Mouse (Mus musculus) liver, adult 2 months (tissue): ENCODE measurements around the gene Pard3. TPM values are rescaled to one million over a fixed set of nuclear protein-coding genes. Genes with fewer than 3 reads are reported as not detected.

Source experiments
- DNase-seq: peaks from one replicate; pipeline ENCODE4 v3.0.0-alpha.2; 2011; ENCODE audit warnings: low read depth, low spot score; ENCODE audit errors: extremely low read depth
- H3K27ac ChIP-seq: fragments of 200-500 bp; replicated peaks from 2 replicates; pipeline ENCODE4 v1.5.1; 2012; ENCODE audit warnings: low read depth, mild to moderate bottlenecking, control low read depth, inconsistent platforms, low read length; ENCODE audit not compliant: insufficient read depth
- H3K27me3 ChIP-seq: fragments of 200-500 bp; 2 replicates; pipeline ENCODE4 v1.6.1; 2012; ENCODE audit warnings: mild to moderate bottlenecking, moderate library complexity, low read length, inconsistent platforms; ENCODE audit not compliant: control insufficient read depth, insufficient read depth
- H3K36me3 ChIP-seq: fragments of 200-500 bp; 2 replicates; pipeline ENCODE4 v1.6.1; 2012; ENCODE audit warnings: low read length, inconsistent platforms; ENCODE audit not compliant: control insufficient read depth, insufficient read depth
- H3K4me1 ChIP-seq: fragments of 200-500 bp; 2 replicates; pipeline ENCODE4 v1.6.1; 2011; ENCODE audit warnings: low read length; ENCODE audit not compliant: control insufficient read depth, insufficient read depth
- H3K4me3 ChIP-seq: fragments of 200-500 bp; 2 replicates; pipeline ENCODE4 v1.5.1; 2011; ENCODE audit warnings: low read depth, mild to moderate bottlenecking, control low read depth, low read length, moderate library complexity; ENCODE audit not compliant: insufficient read depth
- H3K79me2 ChIP-seq: fragments of 200-500 bp; 2 replicates; pipeline ENCODE4 v1.6.1; 2012; ENCODE audit warnings: inconsistent platforms, mild to moderate bottlenecking, low read length, moderate library complexity; ENCODE audit not compliant: control insufficient read depth, insufficient read depth
- H3K9ac ChIP-seq: fragments of 200-500 bp; 2 replicates; pipeline ENCODE4 v1.6.1; 2012; ENCODE audit warnings: low read depth, mild to moderate bottlenecking, control low read depth, inconsistent platforms, low read length
- CTCF ChIP-seq: fragments of 200-500 bp; IDR thresholded peaks from 2 replicates; pipeline ENCODE4 v1.5.1; 2011; ENCODE audit warnings: low read depth, low read length, control low read depth
- POLR2A ChIP-seq: fragments of 200-500 bp; IDR thresholded peaks from 2 replicates; pipeline ENCODE4 v1.6.1; 2011; ENCODE audit warnings: low read length, control low read depth; ENCODE audit not compliant: insufficient read depth; ENCODE audit errors: extremely low read depth
- WGBS: fragments of 180-500 bp; shearing (Covaris S2); methylation state at CpG from one replicate; pipeline ENCODE4 v1.1.7; 2018; 5-methylcytosine and 5-hydroxymethylcytosine counted together
- polyA plus RNA-seq: library from polyadenylated mRNA; depleted of rRNA; stranded (reverse); fragments of >200 nt; gene quantifications from 2 replicates; pipeline ENCODE4 v1.2.3, GENCODE M21; 2012
- total RNA-seq: library from RNA; depleted of rRNA; stranded (reverse); fragments of >200 nt; gene quantifications from 2 replicates; pipeline ENCODE4 v1.2.3, GENCODE M21; 2014

Gene Pard3
- total and polyA plus RNA-seq, 2 experiments, result 47.4 to 61.4 TPM

- Histone ChIP-seq H3K36me3 (no peaks in the 10 kb centered on the region), H3K9ac (no peak overlapping the region)
- 65% methylated on average over 3 of the region's 3 CpGs for WGBS
These were observed 198.7 kb downstream of the Pard3 start for GRCm38 (mm10) chr8:127262436-127262835.

GRCm38 (mm10) chr8:127262926-127263325, 199.2 kb downstream of the Pard3 start:
- no peak for TF ChIP-seq POLR2A
- TF ChIP-seq CTCF, result no peak
- DNase-seq, result no peak
- peaks cover 22% of the 10 kb centered on the region; the same call in 1 of the 2 replicates for H3K79me2 ChIP-seq
- no peaks in the 10 kb centered on the region for H3K27me3 ChIP-seq
- peaks cover 4% of the 10 kb centered on the region for H3K4me1 ChIP-seq
- WGBS, result 58% methylated on average over 4 of the region's 4 CpGs
- H3K9ac ChIP-seq, result no peak overlapping the region
- H3K36me3 ChIP-seq, result no peaks in the 10 kb centered on the region
- no peak overlapping the region for H3K4me3 ChIP-seq
- H3K27ac ChIP-seq, result no peak overlapping the region

More at GRCm38 (mm10) chr8:127262436-127262835, 198.7 kb downstream of the Pard3 start:
- no peak for DNase-seq
- Histone ChIP-seq H3K4me1 (peaks cover 4% of the 10 kb centered on the region), H3K27me3 (no peaks in the 10 kb centered on the region), H3K27ac (no peak overlapping the region), H3K4me3 (no peak overlapping the region), H3K79me2 (peaks cover 22% of the 10 kb centered on the region; the same call in 1 of the 2 replicates)
- TF ChIP-seq POLR2A, result no peak
- no peak for TF ChIP-seq CTCF

- H3K27ac ChIP-seq, result no peak overlapping the region
- no peak overlapping the region for H3K4me3 ChIP-seq
- H3K36me3 ChIP-seq, result no peaks in the 10 kb centered on the region
- no peaks in the 10 kb centered on the region for H3K27me3 ChIP-seq
- 70% methylated on average over 5 of the region's 5 CpGs for whole genome bisulfite sequencing
- peak; percentile 33 for DNase-seq
- no peak overlapping the region for H3K9ac ChIP-seq
- TF ChIP-seq CTCF, result no peak
- TF ChIP-seq POLR2A, result no peak
- H3K79me2 ChIP-seq, result peaks cover 25% of the 10 kb centered on the region; the same call in 1 of the 2 replicates
- peaks cover 4% of the 10 kb centered on the region for H3K4me1 ChIP-seq
These were observed 199.8 kb downstream of the Pard3 start for GRCm38 (mm10) chr8:127263457-127263856.

- Histone ChIP-seq H3K9ac (no peak overlapping the region), H3K4me3 (no peak overlapping the region), H3K27me3 (no peaks in the 10 kb centered on the region), H3K79me2 (peaks cover 27% of the 10 kb centered on the region; the same call in 1 of the 2 replicates), H3K4me1 (peaks cover 4% of the 10 kb centered on the region), H3K36me3 (no peaks in the 10 kb centered on the region), H3K27ac (no peak overlapping the region)
- 67% methylated on average over 8 of the region's 8 CpGs for WGBS
- TF ChIP-seq POLR2A, result no peak
- no peak for TF ChIP-seq CTCF
- peak; percentile 88 for DNase-seq
These were observed 201.2 kb downstream of the Pard3 start for GRCm38 (mm10) chr8:127264691-127265470.

- no peak for TF ChIP-seq CTCF
- no peak for TF ChIP-seq POLR2A
- Histone ChIP-seq H3K27ac (no peak overlapping the region), H3K27me3 (no peaks in the 10 kb centered on the region), H3K79me2 (peaks cover 23% of the 10 kb centered on the region; the same call in 1 of the 2 replicates), H3K9ac (no peak overlapping the region), H3K36me3 (no peaks in the 10 kb centered on the region), H3K4me3 (no peak overlapping the region), H3K4me1 (peaks cover 4% of the 10 kb centered on the region)
- DNase-seq, result no peak
- WGBS, result 73% methylated on average over 5 of the region's 5 CpGs
These were observed 203.1 kb downstream of the Pard3 start for GRCm38 (mm10) chr8:127266777-127267176.

GRCm38 (mm10) chr8:127268239-127269024, 204.7 kb downstream of the Pard3 start:
- Histone ChIP-seq H3K27me3 (no peaks in the 10 kb centered on the region), H3K27ac (no peak overlapping the region), H3K9ac (no peak overlapping the region), H3K4me3 (no peak overlapping the region), H3K79me2 (peaks cover 23% of the 10 kb centered on the region; the same call in 1 of the 2 replicates), H3K36me3 (no peaks in the 10 kb centered on the region), H3K4me1 (peaks cover 4% of the 10 kb centered on the region)
- DNase-seq, result no peak
- WGBS, result 47% methylated on average over 12 of the region's 12 CpGs
- TF ChIP-seq CTCF (no peak), POLR2A (no peak)
